Mouse (Mus musculus) intestine, embryonic 14.5 days (tissue): ENCODE measurements around the gene Fgfr4. TPM values are rescaled to one million over a fixed set of nuclear protein-coding genes. Genes with fewer than 3 reads are reported as not detected.

Source experiments
- ATAC-seq: fragments of 200-750 bp; cut with Nextera tagmentation; replicated peaks from 2 replicates; pipeline ENCODE4 v1.8.0; 2017; ENCODE audit warnings: low read depth, moderate number of reproducible peaks, moderate TSS enrichment, moderate library complexity; ENCODE audit not compliant: low FRiP score, low TSS enrichment
- DNase-seq: peaks from one replicate; pipeline ENCODE4 v3.0.0-alpha.2; 2018; ENCODE audit warnings: low spot score
- H3K27ac ChIP-seq: fragments of 300-500 bp; sonication (generic); 2 replicates; pipeline ENCODE4 v1.5.1; 2014; ENCODE audit warnings: low read depth, mild to moderate bottlenecking, control low read depth
- H3K27me3 ChIP-seq: fragments of 300-500 bp; sonication (generic); replicated peaks from 2 replicates; pipeline ENCODE4 v1.6.1; 2014; ENCODE audit warnings: low read length, control low read depth; ENCODE audit not compliant: control insufficient read depth, insufficient read depth
- H3K36me3 ChIP-seq: fragments of 300-500 bp; sonication (generic); 2 replicates; pipeline ENCODE4 v1.6.1; 2014; ENCODE audit warnings: low read length, control low read depth; ENCODE audit not compliant: control insufficient read depth, insufficient read depth
- H3K4me1 ChIP-seq: fragments of 300-500 bp; sonication (generic); replicated peaks from 2 replicates; pipeline ENCODE4 v1.6.1; 2014; ENCODE audit warnings: low read length, control low read depth, mixed read lengths; ENCODE audit not compliant: control insufficient read depth, insufficient read depth
- H3K4me2 ChIP-seq: fragments of 300-500 bp; sonication (generic); 2 replicates; pipeline ENCODE4 v1.6.1; 2014; ENCODE audit warnings: low read length
- H3K4me3 ChIP-seq: fragments of 300-500 bp; sonication (generic); 2 replicates; pipeline ENCODE4 v1.5.1; 2014; ENCODE audit warnings: low read depth, low read length, control low read depth, mixed read lengths
- H3K9ac ChIP-seq: fragments of 300-500 bp; sonication (generic); 2 replicates; pipeline ENCODE4 v1.6.1; 2014; ENCODE audit warnings: mild to moderate bottlenecking, low read length
- H3K9me3 ChIP-seq: fragments of 300-500 bp; sonication (generic); 2 replicates; pipeline ENCODE4 v1.6.1; 2016; ENCODE audit warnings: low read length, control low read depth; ENCODE audit not compliant: control insufficient read depth
- WGBS: fragments of 180-500 bp; shearing (Covaris S2); extraction: QIAGEN DNeasy Blood & Tissue Kit; methylation state at CpG from one replicate; pipeline ENCODE4 v1.1.7; 2014; 5-methylcytosine and 5-hydroxymethylcytosine counted together
- polyA plus RNA-seq: library from polyadenylated mRNA; unstranded; fragments of >200 nt; fragmentation: Nextera tagmentation; extraction: Ambion mirVana; gene quantifications from 2 replicates; pipeline ENCODE4 v1.2.1, GENCODE M21; 2014

Gene Fgfr4
- 19.5 and 22.5 TPM in 2 replicates for polyA plus RNA-seq

DNA sequence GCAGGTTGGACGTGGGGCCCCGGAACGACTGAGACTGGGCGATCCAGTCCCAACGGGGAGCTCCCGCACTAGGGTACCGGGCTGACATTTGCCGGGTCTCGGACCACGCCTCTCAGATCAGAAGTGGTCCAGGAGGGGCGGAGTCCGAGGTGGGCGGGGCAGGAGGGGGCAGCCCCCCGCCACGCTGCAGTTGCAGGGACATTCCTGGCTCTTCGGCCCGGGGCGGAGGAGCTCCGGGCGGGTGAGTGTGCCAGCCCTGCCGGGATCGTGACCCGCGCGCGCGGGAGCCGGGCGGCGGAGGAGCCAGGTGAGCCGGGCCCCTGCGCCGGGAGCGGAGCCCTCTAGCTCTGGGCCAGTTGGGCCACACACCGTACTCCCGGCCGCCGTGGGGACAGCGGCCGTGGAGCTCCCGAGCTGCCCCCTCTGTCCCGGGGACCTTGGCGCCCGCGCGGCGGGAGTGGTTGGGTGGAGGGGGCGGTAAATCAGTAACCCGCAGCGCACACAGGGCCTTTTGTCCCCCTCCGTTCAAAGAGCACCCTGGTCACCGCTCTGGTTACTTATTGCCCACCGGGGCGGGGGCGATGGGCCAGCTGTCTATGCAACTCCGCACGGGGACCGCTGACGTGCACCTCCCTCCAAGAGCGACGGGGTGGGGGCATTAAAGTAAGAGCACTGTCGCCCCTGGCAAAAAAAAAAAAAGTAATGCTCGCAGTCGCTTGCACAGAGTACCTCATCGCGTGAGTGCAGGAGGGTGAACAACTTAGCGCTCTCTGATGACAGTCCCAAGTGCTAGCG is at the start of gene Fgfr4:
Fgfr4 (plus strand) TSS at position 20 of the 795 bp plus-strand sequence.
- 4% methylated on average over 68 of the region's 68 CpGs for WGBS
- peak within 1 kb of the TSS; percentile 89 for H3K27ac ChIP-seq
- H3K9ac ChIP-seq, result peak within 1 kb of the TSS; percentile 64
- H3K36me3 ChIP-seq, result no peaks in the 10 kb centered on the region
- H3K9me3 ChIP-seq, result no peaks in the 10 kb centered on the region
- peak within 1 kb of the TSS; percentile 88 for H3K4me2 ChIP-seq
- DNase-seq (peak; percentile 88), ATAC-seq (peak; percentile 89)
- 0 out of 2 replicates have a peak, but pooled peaks cover 4% of the 10 kb centered on the region for H3K4me1 ChIP-seq
- peak within 1 kb of the TSS; percentile 49 for H3K4me3 ChIP-seq
- peaks cover 18% of the 10 kb centered on the region for H3K27me3 ChIP-seq

DNA sequence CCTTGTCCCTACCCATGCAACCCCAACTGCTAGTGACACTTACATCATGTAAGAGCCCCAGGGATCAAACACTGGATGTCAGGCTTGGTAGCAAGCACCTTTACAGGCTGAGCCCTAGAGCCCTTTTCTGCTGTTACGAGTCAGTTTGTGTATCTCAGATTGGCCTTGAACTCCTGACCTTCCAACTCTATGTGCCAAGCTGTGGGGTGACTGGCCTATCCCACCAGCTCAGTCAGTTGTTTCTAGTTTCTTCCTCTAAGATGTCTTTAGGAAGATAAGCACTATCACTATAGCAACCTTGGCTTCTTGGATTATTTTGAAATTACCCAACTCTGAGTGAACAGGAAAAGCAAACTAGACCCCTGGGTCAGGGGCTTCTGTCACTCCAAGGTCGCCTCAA is 49.1 kb upstream of the Fgfr4 start:
- DNase-seq (no peak), ATAC-seq (no peak)
- Histone ChIP-seq H3K9me3 (no peaks in the 10 kb centered on the region), H3K36me3 (peaks cover 9% of the 10 kb centered on the region), H3K27me3 (no peaks in the 10 kb centered on the region), H3K4me3 (no peak overlapping the region), H3K9ac (no peak overlapping the region), H3K4me1 (peaks cover 11% of the 10 kb centered on the region), H3K27ac (no peak overlapping the region), H3K4me2 (no peak overlapping the region)
- WGBS, result 53% methylated on average over 2 of the region's 2 CpGs

GRCm38 (mm10) chr13:55105045-55105952 is 47.1 kb upstream of the Fgfr4 start, which contains the start of gene Zfp346:
TSS of gene Zfp346 (plus strand) at chr13:55105311.
- H3K27ac ChIP-seq, result peak within 1 kb of the TSS; percentile 77; the same call in 1 of the 2 replicates
- H3K27me3 ChIP-seq, result no peaks in the 10 kb centered on the region
- ATAC-seq, result peak; percentile 96
- H3K4me2 ChIP-seq, result peak within 1 kb of the TSS; percentile 92
- H3K36me3 ChIP-seq, result peaks cover 14% of the 10 kb centered on the region
- peak; percentile 97 for DNase-seq
- H3K4me3 ChIP-seq, result peak within 1 kb of the TSS; percentile 93
- under 1% methylated on average over 58 of the region's 66 CpGs for WGBS
- no peaks in the 10 kb centered on the region for H3K9me3 ChIP-seq
- H3K4me1 ChIP-seq, result peaks cover 8% of the 10 kb centered on the region
- H3K9ac ChIP-seq, result peak within 1 kb of the TSS; percentile 78

- WGBS, result 18% methylated on average over 8 of the region's 8 CpGs
- H3K9ac ChIP-seq, result peak overlapping the region; percentile 78
- H3K4me3 ChIP-seq, result peak overlapping the region; percentile 93
- peaks cover 8% of the 10 kb centered on the region for H3K4me1 ChIP-seq
- H3K4me2 ChIP-seq, result peak overlapping the region; percentile 92
- peaks cover 14% of the 10 kb centered on the region for H3K36me3 ChIP-seq
- H3K27me3 ChIP-seq, result no peaks in the 10 kb centered on the region
- peak; percentile 53 for DNase-seq
- peak overlapping the region; percentile 77; the same call in 1 of the 2 replicates for H3K27ac ChIP-seq
- no peak for ATAC-seq
- H3K9me3 ChIP-seq, result no peaks in the 10 kb centered on the region
These were observed 46.3 kb upstream of the Fgfr4 start for GRCm38 (mm10) chr13:55105953-55106691.

GRCm38 (mm10) chr13:55107116-55107515 is 45.3 kb upstream of the Fgfr4 start:
- ATAC-seq (no peak), DNase-seq (no peak)
- Histone ChIP-seq H3K9me3 (no peaks in the 10 kb centered on the region), H3K27me3 (no peaks in the 10 kb centered on the region), H3K4me3 (no peak overlapping the region), H3K36me3 (peaks cover 17% of the 10 kb centered on the region), H3K27ac (no peak overlapping the region), H3K4me2 (no peak overlapping the region), H3K4me1 (peaks cover 8% of the 10 kb centered on the region), H3K9ac (no peak overlapping the region)
- 92% methylated on average over 4 of the region's 4 CpGs for WGBS

GRCm38 (mm10) chr13:55107694-55108093 is 44.7 kb upstream of the Fgfr4 start:
- Histone ChIP-seq H3K4me3 (no peak overlapping the region), H3K27ac (no peak overlapping the region), H3K9ac (no peak overlapping the region), H3K27me3 (no peaks in the 10 kb centered on the region), H3K9me3 (no peaks in the 10 kb centered on the region), H3K4me2 (no peak overlapping the region), H3K4me1 (peaks cover 8% of the 10 kb centered on the region), H3K36me3 (peaks cover 17% of the 10 kb centered on the region)
- WGBS, result 90% methylated on average over 8 of the region's 8 CpGs
- no peak for ATAC-seq
- no peak for DNase-seq

- DNase-seq (no peak), ATAC-seq (no peak)
- no peak overlapping the region for H3K9ac ChIP-seq
- H3K9me3 ChIP-seq, result no peaks in the 10 kb centered on the region
- H3K4me2 ChIP-seq, result no peak overlapping the region
- WGBS, result 80% methylated on average over 6 of the region's 6 CpGs
- no peaks in the 10 kb centered on the region for H3K27me3 ChIP-seq
- peaks cover 53% of the 10 kb centered on the region for H3K36me3 ChIP-seq
- H3K4me3 ChIP-seq, result no peak overlapping the region
- H3K4me1 ChIP-seq, result no peaks in the 10 kb centered on the region
- H3K27ac ChIP-seq, result no peak overlapping the region
These were observed 38.1 kb upstream of the Fgfr4 start for GRCm38 (mm10) chr13:55114375-55114774.

- DNase-seq (no peak), ATAC-seq (no peak)
- H3K9ac ChIP-seq, result no peak overlapping the region
- no peaks in the 10 kb centered on the region for H3K9me3 ChIP-seq
- WGBS, result 92% methylated on average over 6 of the region's 6 CpGs
- no peak overlapping the region for H3K4me3 ChIP-seq
- no peaks in the 10 kb centered on the region for H3K4me1 ChIP-seq
- peaks cover 68% of the 10 kb centered on the region for H3K36me3 ChIP-seq
- H3K27me3 ChIP-seq, result no peaks in the 10 kb centered on the region
- H3K27ac ChIP-seq, result no peak overlapping the region
- H3K4me2 ChIP-seq, result no peak overlapping the region
These were observed 27.5 kb upstream of the Fgfr4 start for GRCm38 (mm10) chr13:55124903-55125302.
